Comparison of ENCODE assay signal across 8 mouse cellular contexts in genomic region chr15:88662111-88662850, GRCm38 (mm10).
DNase-seq lines count a peak whose midpoint lies in the region; ATAC-seq and TF ChIP-seq lines count a peak whose summit lies in the region.

No protein-coding gene starts in this region.

- no peaks in the 10 kb centered on the region for H3K4me1 ChIP-seq in spleen, adult 2 months (ENCODE audit: control insufficient read depth, insufficient read depth, insufficient read length)

- no peak overlapping the region for H3K27ac ChIP-seq in spleen, adult 2 months (ENCODE audit: insufficient read depth, low read length)

- 11% methylated on average over 22 of the region's 22 CpGs for WGBS in spleen, adult 2 months

- DNase-seq in spleen, adult 2 months (ENCODE audit: low read depth in 1 of 2, low spot score in 2 of 2) = peak in 1 of 2 experiments; percentile 28
- no peak for DNase-seq in spleen, adult 12 weeks (ENCODE audit: low spot score)
- peak; percentile 75 for DNase-seq in cerebellum, adult 9-10 months
- DNase-seq in induced T-regulatory cell, adult 2 months (ENCODE audit: low read depth) = peak; percentile 54
- DNase-seq in liver = peak; percentile 34
- peak; percentile 72 for DNase-seq in neural tube, embryonic 10.5 days (ENCODE audit: extremely low spot score, low spot score)
- peak; percentile 43 for DNase-seq in thymus, postnatal 25 days

- peak; percentile 57 for ATAC-seq in frontal cortex, adult (ENCODE audit: low TSS enrichment)

- no peak for TF ChIP-seq POLR2A in spleen, adult 2 months (IDR thresholded peaks at IDR 0.05; ENCODE audit: low read depth, low read length)

- no peaks in the 10 kb centered on the region for H3K27me3 ChIP-seq in spleen, adult 2 months (ENCODE audit: control insufficient read depth, insufficient read depth, low read length)

- peak; percentile 67; the same call in 1 of the 2 replicates for TF ChIP-seq CTCF in spleen, adult 2 months (IDR thresholded peaks at IDR 0.05; ENCODE audit: extremely low read depth, insufficient read depth, insufficient read length, insufficient replicate concordance)

- H3K4me3 ChIP-seq in spleen, adult 2 months (ENCODE audit: extremely low read depth, insufficient read depth, insufficient read length) = no peak overlapping the region

- H3K36me3 ChIP-seq in spleen, adult 2 months (ENCODE audit: control insufficient read depth, insufficient read depth, low read length) = no peaks in the 10 kb centered on the region
